Mouse (Mus musculus): Measurements from ENCODE around the gene Defb36. TPM values are rescaled to one million over a fixed set of nuclear protein-coding genes. Genes with fewer than 3 reads are reported as not detected.
A peak's percentile ranks its signal among the peaks of the same experiment; 100 is the strongest.

Gene Defb36
- total RNA-seq, 2 experiments from 2014 or later: not detected

DNA sequence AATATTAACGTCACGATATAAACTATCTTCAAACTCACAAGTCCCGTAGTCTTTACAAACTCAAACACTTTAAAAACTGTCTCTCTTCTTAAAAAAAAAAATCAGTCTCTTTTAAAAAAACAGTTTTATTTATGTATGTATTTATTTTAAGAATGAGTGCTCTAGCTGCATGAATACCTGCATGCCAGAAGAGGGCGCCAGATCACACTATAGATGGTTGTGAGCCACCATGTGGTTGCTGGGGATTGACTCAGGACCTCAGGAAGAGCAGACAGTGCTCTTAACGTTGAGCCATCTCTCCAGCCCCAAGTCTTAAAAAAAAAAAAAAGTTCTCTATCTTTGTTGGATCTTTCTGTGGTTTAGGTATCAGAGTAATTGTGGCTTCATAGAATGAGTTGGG lies 13.2 kb downstream of the Defb36 start:
- DNase-seq (ENCODE audit: low spot score in 2 of 2): no peak

DNA sequence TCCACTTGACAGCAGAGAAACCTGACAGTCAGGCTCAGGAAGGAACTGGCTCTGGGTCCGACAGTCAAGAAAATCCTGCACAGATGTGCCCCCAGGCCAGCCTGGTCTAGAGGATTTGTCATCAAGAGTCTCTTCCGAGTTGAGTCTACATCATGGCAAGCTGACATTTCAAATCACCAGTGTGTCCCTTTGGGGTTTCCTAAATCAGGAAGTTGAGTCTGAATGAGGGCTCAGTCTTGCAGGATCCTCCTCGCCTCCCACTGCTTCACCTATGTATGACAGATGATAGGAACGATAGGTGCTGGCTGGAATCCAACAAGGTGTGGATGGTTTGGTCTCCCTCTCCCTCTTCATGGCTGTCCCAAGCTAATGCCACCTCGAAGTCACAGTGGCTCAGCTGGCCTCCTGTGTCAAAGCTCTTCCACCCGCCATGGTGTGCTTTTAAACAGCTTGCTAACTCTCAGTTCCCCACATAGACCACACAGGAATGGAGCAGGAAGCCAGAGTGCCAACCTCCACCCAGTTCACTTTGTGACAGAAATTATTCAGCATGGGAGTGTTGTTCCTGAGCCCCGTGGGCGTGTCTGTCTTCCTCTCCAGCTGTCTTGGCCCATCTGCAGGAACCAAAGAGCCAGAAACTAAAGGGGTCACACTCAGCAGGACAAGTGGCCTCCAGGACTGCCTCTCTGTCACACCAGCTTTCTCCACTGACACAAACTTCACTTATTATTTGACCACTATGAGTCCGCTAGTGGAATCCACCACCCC lies 16.4 kb downstream of the Defb36 start:
- intact Hi-C loops (cut with DNase I): no loop called here
- peak; percentile 18 to 25 for DNase-seq (ENCODE audit: low spot score in 2 of 2)

More for the DNA sequence above, 13.2 kb downstream of the Defb36 start:
- intact Hi-C loops (cut with DNase I): loop anchor here (5.0 kb wide), 3 partner anchors 40 to 215 kb away; partner anchors contain the start of gene Bcl2l1

DNA sequence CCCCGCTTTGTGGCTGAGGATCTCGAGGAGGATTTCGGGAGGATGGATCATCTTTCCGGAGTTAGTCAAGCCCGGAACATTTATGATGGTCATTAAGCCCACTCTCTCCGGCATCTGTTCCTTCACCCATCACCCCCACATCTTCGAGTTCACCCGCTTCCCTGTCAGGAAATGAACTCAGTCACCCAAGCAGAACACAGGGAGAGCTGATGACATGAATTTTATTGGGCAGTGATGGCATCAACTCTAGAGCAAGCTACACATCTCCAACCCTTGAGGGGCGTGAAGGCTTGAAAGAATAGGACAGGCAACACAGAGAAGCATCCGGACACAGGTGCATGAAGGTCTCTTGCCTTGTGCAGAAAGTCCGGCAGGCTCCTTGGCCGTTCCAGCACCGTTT lies 18.0 kb downstream of the Defb36 start:
- intact Hi-C loops (cut with DNase I): no loop called here
- no peak for DNase-seq (ENCODE audit: low spot score in 2 of 2)

GRCm38 (mm10) chr2:152622953-152623352 lies 18.8 kb downstream of the Defb36 start, which contains the start of gene Defb25:
TSS of gene Defb25 (minus strand) at chr2:152623053.
- intact Hi-C loops (cut with DNase I): no loop called here
- no peak for DNase-seq (ENCODE audit: low spot score in 2 of 2)

DNA sequence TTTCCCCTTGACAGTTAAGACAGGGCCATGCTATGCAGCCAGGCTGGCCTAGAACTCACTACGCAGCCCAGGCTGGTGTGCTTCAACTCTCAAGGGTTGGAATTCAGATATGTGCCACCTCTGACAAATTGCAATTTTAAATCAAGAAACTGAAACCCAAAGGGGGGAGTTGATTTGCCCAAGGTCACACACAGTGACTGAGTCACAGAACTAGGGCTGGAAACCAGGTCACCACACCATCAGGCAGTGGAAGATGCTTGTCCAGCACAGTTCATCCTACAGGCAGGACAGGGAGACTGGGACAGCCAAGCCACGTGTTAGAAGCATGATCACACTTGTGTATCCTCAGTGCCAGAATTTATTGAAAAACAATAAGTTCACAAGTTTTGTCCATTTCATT lies 20.4 kb downstream of the Defb36 start:
- intact Hi-C loops (cut with DNase I): no loop called here

DNA sequence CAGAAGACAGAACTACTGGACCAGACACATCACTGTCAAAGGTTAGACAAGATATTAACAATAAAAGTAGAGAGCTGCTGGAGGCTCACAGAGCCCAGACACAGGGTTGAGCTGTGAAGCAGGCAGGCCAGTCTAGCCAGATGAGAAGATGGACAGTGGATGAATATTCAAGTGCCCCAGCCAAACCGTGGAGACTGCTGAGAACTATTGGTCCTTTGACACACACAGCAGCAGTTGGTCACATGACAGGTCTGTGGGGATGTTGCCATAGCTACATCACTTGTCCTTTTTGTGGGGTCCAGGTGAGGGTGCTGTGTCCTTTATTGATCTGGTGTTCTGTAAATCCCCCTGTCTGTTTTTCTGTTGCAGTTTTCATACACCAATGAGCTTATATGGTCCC lies 21.1 kb downstream of the Defb36 start:
- intact Hi-C loops (cut with DNase I): no loop called here
- DNase-seq (ENCODE audit: low spot score in 2 of 2): no peak

More for the DNA sequence above, 20.4 kb downstream of the Defb36 start:
- no peak for DNase-seq (ENCODE audit: low spot score in 2 of 2)

GRCm38 (mm10) chr2:152626774-152627591 lies 22.9 kb downstream of the Defb36 start, which contains the start of gene Rem1:
TSS of gene Rem1 (plus strand) at chr2:152626951.
- intact Hi-C loops (cut with DNase I): no loop called here

DNA sequence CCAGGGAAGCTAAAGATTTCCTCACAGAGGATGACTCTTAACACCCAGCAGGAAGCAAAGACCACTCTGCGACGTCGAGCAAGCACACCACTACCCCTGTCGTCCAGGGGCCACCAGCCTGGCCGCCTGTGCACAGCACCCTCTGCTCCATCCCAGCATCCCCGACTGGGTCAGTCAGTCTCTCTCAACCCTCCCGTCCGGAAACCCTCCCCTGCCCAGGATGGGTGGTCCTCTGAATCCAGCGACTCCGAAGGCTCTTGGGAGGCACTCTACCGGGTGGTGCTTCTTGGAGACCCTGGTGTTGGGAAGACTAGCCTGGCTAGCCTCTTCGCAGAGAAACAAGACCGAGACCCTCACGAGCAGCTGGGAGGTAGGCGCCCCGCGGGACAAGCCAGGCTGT lies 23.9 kb downstream of the Defb36 start:
- DNase-seq (ENCODE audit: low spot score in 2 of 2): no peak
- intact Hi-C loops (cut with DNase I): no loop called here

More at GRCm38 (mm10) chr2:152626774-152627591, 22.9 kb downstream of the Defb36 start, which contains the start of gene Rem1:
- DNase-seq (ENCODE audit: low spot score in 2 of 2): no peak

- DNase-seq (ENCODE audit: low spot score in 2 of 2): no peak
- intact Hi-C loops (cut with DNase I): no loop called here
Observed at GRCm38 (mm10) chr2:152629239-152629638, 25.1 kb downstream of the Defb36 start.

DNA sequence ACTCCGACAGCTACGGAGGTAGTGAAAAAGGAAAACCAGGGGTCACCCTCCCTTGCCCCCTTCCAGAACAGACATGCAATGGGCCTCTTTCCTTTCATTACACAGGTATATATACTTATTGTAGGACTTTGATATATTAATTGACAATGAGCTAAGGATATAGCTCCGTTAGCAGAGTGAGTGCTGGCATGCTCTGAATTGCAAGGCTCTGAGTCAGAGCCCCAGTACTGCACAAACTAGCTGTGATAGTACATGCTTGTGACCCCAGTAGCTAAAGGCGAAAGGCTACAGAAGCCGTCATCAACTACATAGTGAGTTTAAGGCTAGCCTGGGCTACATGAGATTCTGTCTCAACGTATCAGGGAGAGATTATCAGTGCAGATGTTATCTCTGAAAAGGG lies 25.8 kb downstream of the Defb36 start:
- no peak for DNase-seq (ENCODE audit: low spot score in 2 of 2)
- intact Hi-C loops (cut with DNase I): no loop called here

- no peak for DNase-seq (ENCODE audit: low spot score in 2 of 2)
- intact Hi-C loops (cut with DNase I): no loop called here
Observed at GRCm38 (mm10) chr2:152633334-152633733, 29.2 kb downstream of the Defb36 start.

- intact Hi-C loops (cut with DNase I): no loop called here
- no peak for DNase-seq (ENCODE audit: low spot score in 2 of 2)
Observed at GRCm38 (mm10) chr2:152634311-152634710, 30.2 kb downstream of the Defb36 start.

GRCm38 (mm10) chr2:152636246-152637005 lies 32.3 kb downstream of the Defb36 start:
- no peak for DNase-seq (ENCODE audit: low spot score in 2 of 2)
- intact Hi-C loops (cut with DNase I): no loop called here

- intact Hi-C loops (cut with DNase I): no loop called here
- no peak for DNase-seq (ENCODE audit: low spot score in 2 of 2)
Observed at GRCm38 (mm10) chr2:152637006-152637322, 32.8 kb downstream of the Defb36 start.

DNA sequence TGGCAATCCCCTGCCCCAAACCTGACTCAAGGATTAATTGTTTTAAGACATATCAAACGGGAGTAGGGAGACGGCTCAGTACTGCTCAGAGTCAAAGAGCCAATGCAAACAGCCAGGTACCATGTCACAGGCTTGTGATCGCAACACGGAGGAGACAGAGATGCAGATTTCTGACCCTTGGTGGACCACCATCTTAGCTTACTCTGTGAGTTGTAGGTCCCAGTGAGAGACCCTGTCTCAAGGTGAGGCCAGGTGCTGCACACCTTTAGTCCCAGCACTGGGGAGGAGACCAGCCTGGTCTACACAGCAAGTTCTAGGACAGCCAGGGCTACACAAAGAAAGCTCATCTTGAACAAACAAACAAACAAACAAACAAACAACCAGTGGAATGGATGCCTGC lies 33.3 kb downstream of the Defb36 start:
- no peak for DNase-seq (ENCODE audit: low spot score in 2 of 2)
- intact Hi-C loops (cut with DNase I): no loop called here

GRCm38 (mm10) chr2:152638865-152639264 lies 34.7 kb downstream of the Defb36 start:
- intact Hi-C loops (cut with DNase I): no loop called here
- no peak for DNase-seq (ENCODE audit: low spot score in 2 of 2)

DNA sequence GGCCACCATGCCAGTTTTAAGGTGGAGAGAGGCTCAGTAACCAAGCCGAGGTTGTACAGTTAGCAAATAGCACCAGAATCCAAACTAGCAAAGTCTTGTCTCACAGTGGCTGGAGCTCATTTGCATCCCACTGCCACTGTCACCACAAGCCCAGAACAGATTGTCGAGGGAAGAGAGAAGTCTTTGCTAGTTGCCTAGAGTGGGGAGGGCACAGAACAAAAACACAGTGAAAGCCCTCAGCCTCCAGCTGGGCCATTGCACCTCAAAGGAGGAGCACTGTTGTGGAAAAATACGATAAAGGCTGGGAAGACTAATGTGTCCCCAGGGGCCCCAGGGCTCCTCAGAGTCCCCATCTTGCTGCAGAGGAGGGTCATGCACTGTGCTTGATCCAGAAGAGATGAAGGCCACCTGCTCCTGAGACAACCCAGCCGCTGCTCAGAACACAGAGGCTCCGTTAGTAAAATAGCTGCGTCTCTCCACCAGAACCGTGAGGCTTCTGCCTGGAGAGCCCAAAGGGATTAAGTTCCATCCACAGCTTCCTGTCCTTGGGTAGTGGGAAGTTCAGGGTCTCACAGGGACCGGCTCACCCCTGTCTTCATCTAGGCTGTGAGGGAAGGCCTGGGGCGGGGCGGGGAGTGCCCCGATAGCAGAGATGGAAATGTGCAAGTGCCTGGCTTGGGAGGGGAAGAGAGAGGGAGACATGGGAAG lies 35.4 kb downstream of the Defb36 start:
- intact Hi-C loops (cut with DNase I): no loop called here
- no peak for DNase-seq (ENCODE audit: low spot score in 2 of 2)

DNA sequence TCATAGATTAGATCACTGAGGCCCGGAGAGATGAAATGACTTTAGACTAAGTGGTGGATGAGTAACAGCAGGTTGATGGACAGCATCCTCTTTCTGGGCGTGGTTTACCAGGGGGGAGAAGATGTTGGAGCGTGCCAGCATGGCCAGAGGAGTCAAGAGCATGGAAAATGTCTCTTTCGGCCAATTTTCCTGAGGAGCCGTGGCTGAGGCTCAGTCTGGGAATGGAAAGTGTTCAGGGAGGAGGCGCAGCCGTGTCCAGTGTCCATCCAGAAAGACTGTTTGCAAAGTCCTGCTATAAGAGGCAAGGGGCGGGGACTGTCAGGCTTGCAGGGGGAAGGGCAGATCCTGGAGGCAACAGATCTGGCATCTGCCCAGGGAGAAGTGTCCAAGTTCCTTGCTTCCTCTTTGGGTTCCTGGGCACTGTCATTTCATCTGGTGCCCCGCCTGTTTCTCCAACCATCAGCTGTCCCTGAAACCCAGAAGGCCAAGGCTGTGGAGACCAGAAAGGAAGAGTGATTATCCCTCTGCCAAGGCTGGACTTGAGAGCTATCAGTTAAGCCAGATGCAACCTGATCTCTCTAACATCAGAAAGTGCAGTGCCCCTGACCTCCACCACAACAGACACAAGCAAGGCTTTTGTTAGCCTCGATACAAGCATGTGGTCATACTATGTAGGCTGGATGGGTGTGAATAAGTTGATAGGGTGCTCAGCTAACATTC lies 48.9 kb downstream of the Defb36 start:
- intact Hi-C loops (cut with DNase I): no loop called here
- no peak for DNase-seq (ENCODE audit: low spot score in 2 of 2)
